Mouse (Mus musculus): ENCODE measurements at regions not wholly inside any gene's neighbourhood (a gene's known extent, or its start where the extent isn't known, plus 50 kb on each side); places are given as distances from the start of the nearest gene placed in this dataset.

GRCm38 (mm10) chr6:51333722-51334360 lies 98.6 kb upstream of the Nfe2l3 start:
- no peak for DNase-seq (ENCODE audit: low spot score)

GRCm38 (mm10) chr6:51335314-51335713 lies 97.2 kb upstream of the Nfe2l3 start:
- DNase-seq (ENCODE audit: low spot score) = no peak

- DNase-seq (ENCODE audit: low spot score) = no peak
Observed at GRCm38 (mm10) chr6:51339301-51339700, 93.2 kb upstream of the Nfe2l3 start.

- no peak for DNase-seq (ENCODE audit: low spot score)
Observed at GRCm38 (mm10) chr6:51347721-51348120, 84.7 kb upstream of the Nfe2l3 start.

GRCm38 (mm10) chr6:51349771-51350170 lies 82.7 kb upstream of the Nfe2l3 start:
- no peak for DNase-seq (ENCODE audit: low spot score)

GRCm38 (mm10) chr6:51355041-51355440 lies 77.4 kb upstream of the Nfe2l3 start:
- no peak for DNase-seq (ENCODE audit: low spot score)

- no peak for DNase-seq (ENCODE audit: low spot score)
Observed at GRCm38 (mm10) chr6:51361611-51362180, 70.8 kb upstream of the Nfe2l3 start.

- DNase-seq (ENCODE audit: low spot score) = peak; percentile 51
Observed at GRCm38 (mm10) chr6:51362475-51363226, 69.8 kb upstream of the Nfe2l3 start.

GRCm38 (mm10) chr6:51364776-51365175 lies 67.7 kb upstream of the Nfe2l3 start:
- DNase-seq (ENCODE audit: low spot score) = no peak

GRCm38 (mm10) chr6:51369771-51370170 lies 62.7 kb upstream of the Nfe2l3 start:
- no peak for DNase-seq (ENCODE audit: low spot score)

- no peak for DNase-seq (ENCODE audit: low spot score)
Observed at GRCm38 (mm10) chr6:51372357-51372756, 60.1 kb upstream of the Nfe2l3 start.

GRCm38 (mm10) chr6:51378436-51378835 lies 54.0 kb upstream of the Nfe2l3 start:
- no peak for DNase-seq (ENCODE audit: low spot score)

GRCm38 (mm10) chr6:51379074-51379473 lies 53.4 kb upstream of the Nfe2l3 start:
- DNase-seq (ENCODE audit: low spot score) = no peak

- no peak for DNase-seq (ENCODE audit: low spot score)
Observed at GRCm38 (mm10) chr6:51379560-51380274, 52.8 kb upstream of the Nfe2l3 start.

- DNase-seq (ENCODE audit: low spot score) = no peak
Observed at GRCm38 (mm10) chr6:51380275-51380575, 52.2 kb upstream of the Nfe2l3 start.

GRCm38 (mm10) chr6:51381465-51381864 lies 51.0 kb upstream of the Nfe2l3 start:
- DNase-seq (ENCODE audit: low spot score) = no peak
